Mouse (Mus musculus): ENCODE data around the gene Arhgef38.

DNA sequence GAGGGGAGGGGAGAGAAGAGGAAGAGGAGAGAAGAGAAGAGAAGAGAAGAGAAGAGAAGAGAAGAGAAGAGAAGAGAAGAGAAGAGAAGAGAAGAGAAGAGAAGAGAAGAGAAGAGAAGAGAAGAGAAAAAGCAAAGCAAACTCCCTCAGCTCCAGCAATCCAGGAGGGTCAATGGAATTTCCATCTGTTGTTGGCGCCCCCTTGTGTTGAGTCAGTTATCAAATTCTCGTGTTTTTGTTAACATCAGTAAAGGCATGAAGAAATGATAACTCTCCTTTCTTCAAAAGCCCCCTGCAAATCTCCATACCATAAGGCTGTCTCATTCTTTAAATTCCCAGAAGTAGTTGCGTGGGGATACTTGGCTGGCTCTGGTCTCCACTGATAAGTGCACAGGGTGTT is 37.1 kb upstream of the Arhgef38 start:
- TF ChIP-seq GATA1 (IDR thresholded peaks at IDR 0.05; ENCODE audit: low read length) (no peak), TAL1 (IDR thresholded peaks at IDR 0.05; ENCODE audit: low read length) (no peak)

Data from erythroblast, embryonic 14.5 days (primary cell).